ENCODE assay signal across 20 mouse cellular contexts in genomic region chr9:104360389-104360788, GRCm38 (mm10). TPM values are rescaled to one million over a fixed set of nuclear protein-coding genes. Genes with fewer than 3 reads are reported as not detected.
DNase-seq lines count a peak whose midpoint lies in the region; ATAC-seq and TF ChIP-seq lines count a peak whose summit lies in the region.
"Had no signal": no experiment of that assay in that cellular context is flagged by ENCODE, and none has a peak within 500 bp of the region (broad histone marks: within the 10 kb centered on the region; RNA-seq: fewer than 3 reads in every experiment).

No protein-coding gene starts in this region.

- no peak for TF ChIP-seq POLR2A in brain, embryonic 14.5 days (IDR thresholded peaks at IDR 0.05; ENCODE audit: borderline replicate concordance, extremely low read depth, insufficient read depth, insufficient read length, poor library complexity, severe bottlenecking)

- no peak for ATAC-seq in intestine, postnatal 0 days
- ATAC-seq in intestine, embryonic 16.5 days = no peak
- no peak for ATAC-seq in kidney, embryonic 14.5 days (ENCODE audit: low FRiP score, low TSS enrichment)
- ATAC-seq: CD4-positive, CD25-positive, alpha-beta regulatory T cell, adult 4 months; forebrain, embryonic 15.5 days had no signal

- WGBS in intestine, postnatal 0 days = 61% methylated on average over 4 of the region's 4 CpGs
- WGBS in intestine, embryonic 16.5 days = 82% methylated on average over 4 of the region's 4 CpGs
- 72% methylated on average over 4 of the region's 4 CpGs for WGBS in kidney, embryonic 14.5 days

- no peaks in the 10 kb centered on the region for H3K27me3 ChIP-seq in intestine, postnatal 0 days (replicated peaks; ENCODE audit: control insufficient read depth, insufficient read depth, low read length)
- no peaks in the 10 kb centered on the region for H3K27me3 ChIP-seq in intestine, embryonic 16.5 days (replicated peaks; ENCODE audit: control insufficient read depth, insufficient read depth, low read length)
- H3K27me3 ChIP-seq in kidney, embryonic 14.5 days (ENCODE audit: control insufficient read depth, insufficient read depth, low read length) = no peaks in the 10 kb centered on the region
- H3K27me3 ChIP-seq: forebrain, embryonic 15.5 days; heart, embryonic 12.5 days had no signal

- no peak overlapping the region for H3K4me2 ChIP-seq in intestine, postnatal 0 days (replicated peaks; ENCODE audit: low read depth)
- no peak overlapping the region for H3K4me2 ChIP-seq in intestine, embryonic 16.5 days (ENCODE audit: low read depth, low read length)
- H3K4me2 ChIP-seq in kidney, embryonic 14.5 days (replicated peaks; ENCODE audit: low read depth, low read length) = no peak overlapping the region
- H3K4me2 ChIP-seq: forebrain, embryonic 15.5 days; heart, embryonic 12.5 days; hindbrain, embryonic 14.5 days had no signal

- no peak for TF ChIP-seq CTCF in intestine, postnatal 0 days (IDR thresholded peaks at IDR 0.05; ENCODE audit: low read depth)
- TF ChIP-seq CTCF in brain, embryonic 14.5 days (IDR thresholded peaks at IDR 0.05; ENCODE audit: borderline replicate concordance, extremely low read depth, insufficient read depth, insufficient read length) = no peak

- H3K27ac ChIP-seq in intestine, postnatal 0 days (ENCODE audit: low read depth, low read length) = peak overlapping the region; percentile 60; the same call in 1 of the 2 replicates
- H3K27ac ChIP-seq in intestine, embryonic 16.5 days (ENCODE audit: low read length) = no peak overlapping the region
- H3K27ac ChIP-seq in kidney, embryonic 14.5 days (ENCODE audit: low read depth, low read length) = no peak overlapping the region
- H3K27ac ChIP-seq: embryonic facial prominence, embryonic 10.5 days; forebrain, embryonic 10.5 days; forebrain, embryonic 15.5 days; hindbrain, embryonic 10.5 days; hindbrain, embryonic 14.5 days had no signal

- no peaks in the 10 kb centered on the region for H3K36me3 ChIP-seq in intestine, postnatal 0 days (ENCODE audit: control insufficient read depth, insufficient read depth)
- no peaks in the 10 kb centered on the region for H3K36me3 ChIP-seq in intestine, embryonic 16.5 days (ENCODE audit: control insufficient read depth, insufficient read depth, low read length)
- no peaks in the 10 kb centered on the region for H3K36me3 ChIP-seq in kidney, embryonic 14.5 days (ENCODE audit: control insufficient read depth, insufficient read depth, low read length)
- H3K36me3 ChIP-seq: embryonic facial prominence, embryonic 10.5 days; forebrain, embryonic 10.5 days; forebrain, embryonic 15.5 days; G1E; heart, embryonic 12.5 days; hindbrain, embryonic 10.5 days had no signal

- no peak overlapping the region for H3K4me3 ChIP-seq in intestine, postnatal 0 days (ENCODE audit: low read depth, low read length)
- no peak overlapping the region for H3K4me3 ChIP-seq in intestine, embryonic 16.5 days (ENCODE audit: low read length)
- H3K4me3 ChIP-seq in kidney, embryonic 14.5 days (ENCODE audit: low read length) = no peak overlapping the region
- H3K4me3 ChIP-seq: embryonic facial prominence, embryonic 10.5 days; forebrain, embryonic 10.5 days; forebrain, embryonic 15.5 days; heart, embryonic 12.5 days; hindbrain, embryonic 10.5 days had no signal

- H3K9me3 ChIP-seq in intestine, postnatal 0 days (ENCODE audit: control insufficient read depth) = no peaks in the 10 kb centered on the region
- H3K9me3 ChIP-seq in intestine, embryonic 16.5 days (ENCODE audit: control insufficient read depth, low read length) = 0 out of 2 replicates have a peak, but pooled peaks cover 5% of the 10 kb centered on the region
- H3K9me3 ChIP-seq in kidney, embryonic 14.5 days (ENCODE audit: control insufficient read depth, low read length) = peaks cover 3% of the 10 kb centered on the region; the same call in 1 of the 2 replicates
- H3K9me3 ChIP-seq: forebrain, embryonic 15.5 days had no signal

- H3K9ac ChIP-seq in intestine, postnatal 0 days (ENCODE audit: low read depth, low read length) = no peak overlapping the region
- no peak overlapping the region for H3K9ac ChIP-seq in intestine, embryonic 16.5 days (ENCODE audit: low read depth, low read length)
- no peak overlapping the region for H3K9ac ChIP-seq in kidney, embryonic 14.5 days (ENCODE audit: low read depth, low read length)
- H3K9ac ChIP-seq: forebrain, embryonic 15.5 days; heart, embryonic 12.5 days; hindbrain, embryonic 14.5 days had no signal

- peak; percentile 28 to 44 for DNase-seq in cerebellum, postnatal 10 days
- no peak for DNase-seq in cerebellum, adult 9-11 months
- DNase-seq in kidney, adult 9 months = peak; percentile 17
- peak; percentile 9 for DNase-seq in brain, embryonic 14.5 days (ENCODE audit: low read depth)
- DNase-seq in MN1 (ENCODE audit: low spot score) = no peak
- DNase-seq: adrenal gland, postnatal 25 days; B cell, adult 2 months; cerebellum, adult 8-10 months; gastrocnemius, postnatal 10 days had no signal

- H3K4me1 ChIP-seq in intestine, postnatal 0 days (replicated peaks; ENCODE audit: control insufficient read depth, insufficient read depth, low read length) = no peaks in the 10 kb centered on the region
- H3K4me1 ChIP-seq in intestine, embryonic 16.5 days (ENCODE audit: control insufficient read depth, insufficient read depth, low read length) = peaks cover 4% of the 10 kb centered on the region; the same call in 1 of the 2 replicates
- H3K4me1 ChIP-seq in kidney, embryonic 14.5 days (ENCODE audit: control insufficient read depth, insufficient read depth, low read length) = no peaks in the 10 kb centered on the region
- H3K4me1 ChIP-seq: forebrain, embryonic 15.5 days; heart, embryonic 12.5 days had no signal

RNA-seq across cellular contexts. Expression of gene Acpp, which starts 22.8 kb away (rescaled TPM):
- 2.9 and 3.6 TPM in 2 replicates for polyA plus RNA-seq in intestine, postnatal 0 days (2015; fragmentation: Nextera tagmentation; extraction: Ambion mirVana)
- 2.3 and 2.6 TPM in 2 replicates for polyA plus RNA-seq in intestine, embryonic 16.5 days (2015; fragmentation: Nextera tagmentation; extraction: Ambion mirVana)
- 1.1 and 2.0 TPM in 2 replicates for polyA plus RNA-seq in kidney, embryonic 14.5 days (2014; fragmentation: Nextera tagmentation; extraction: Ambion mirVana)
- polyA plus RNA-seq in brain, embryonic 14.5 days (2012; rRNA removed) = 0.23 and 0.40 TPM in 2 replicates
- polyA plus RNA-seq: G1E; heart, embryonic 12.5 days had no signal

Comparison
In these comparisons a context has a peak if more than half of its experiments do, and no peak if none do; other contexts are left out.
1. DNase-seq: peak in cerebellum, postnatal 10 days (2 of 2), kidney, adult 9 months (single experiment) and brain, embryonic 14.5 days (single experiment); none in cerebellum, adult 9-11 months (single experiment) and MN1 (single experiment).